Mouse (Mus musculus): ENCODE results near the gene Krt76. TPM values are rescaled to one million over a fixed set of nuclear protein-coding genes. Genes with fewer than 3 reads are reported as not detected.
A peak's percentile ranks its signal among the peaks of the same experiment; 100 is the strongest.

Gene Krt76
- total and polyA plus RNA-seq, 3 experiments = not detected

DNA sequence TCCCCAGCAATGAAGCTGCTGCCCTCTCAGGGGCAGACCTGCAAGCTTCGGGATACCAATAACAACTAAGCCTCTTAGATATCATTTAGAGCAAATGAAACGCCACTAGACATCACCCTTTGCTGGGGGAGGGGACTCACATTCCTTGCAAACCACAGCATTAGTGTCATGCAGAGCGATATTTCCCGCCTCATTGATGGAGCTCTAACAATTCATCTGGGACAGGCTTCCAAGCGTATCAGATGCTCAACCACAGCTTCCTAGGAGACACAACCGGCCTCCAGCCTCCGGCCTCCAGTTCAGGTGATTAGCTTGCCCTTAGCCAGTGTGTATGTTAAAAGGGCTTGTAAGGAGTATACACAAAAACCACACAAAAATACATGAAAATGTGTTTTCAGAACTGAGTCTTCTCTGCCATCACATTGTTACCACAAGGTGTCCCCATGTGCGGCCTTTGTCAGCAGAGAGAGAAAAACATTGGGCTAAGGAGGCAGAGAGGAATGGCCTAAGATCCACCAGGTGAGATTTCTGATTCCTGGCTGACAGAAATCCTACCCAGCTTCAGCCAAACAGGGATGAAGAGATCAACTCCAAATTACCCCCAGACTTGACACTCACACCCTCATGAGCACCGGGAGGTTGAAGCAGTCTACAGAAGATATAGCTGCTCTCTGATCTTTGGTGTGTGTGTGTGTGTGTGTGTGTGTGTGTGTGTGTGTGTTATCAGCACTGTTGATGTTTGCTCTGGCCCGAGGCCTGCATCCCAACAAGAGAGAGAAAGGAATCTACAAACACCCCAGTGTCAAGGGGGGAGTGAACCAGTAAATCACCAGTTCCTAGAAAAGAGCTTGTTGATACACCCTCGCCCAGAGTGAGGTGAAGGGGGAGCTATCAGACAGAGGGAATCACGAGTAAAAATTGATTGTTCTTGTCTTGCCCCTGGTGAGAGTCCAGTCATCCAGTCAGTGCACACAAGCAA, 9.7 kb upstream of the Krt76 start:
- no peak overlapping the region for H3K4me2 ChIP-seq (ENCODE audit: insufficient read depth, low read depth, poor library complexity, severe bottlenecking)
- in situ Hi-C loops (cut with MboI; ENCODE audit: low pct_ligation_motif_present, low pct_unique_long_range_greater_than_20kb, low sequenced_read_pairs) = no loop called here
- H3K27me3 ChIP-seq (replicated peaks) = peaks cover 97% of the 10 kb centered on the region
- H3K27ac ChIP-seq (ENCODE audit: insufficient read depth, low read depth) = no peak overlapping the region
- H3K9me3 ChIP-seq (replicated peaks; ENCODE audit: low read length) = no peaks in the 10 kb centered on the region
- H3K36me3 ChIP-seq (replicated peaks in 1 of 2; ENCODE audit: control insufficient read depth in 1 of 2, insufficient read depth in 1 of 2, low read length in 1 of 2) = no peaks in the 10 kb centered on the region
- no peak overlapping the region for H3K9ac ChIP-seq (ENCODE audit: insufficient read depth, low read depth)
- H3K4me1 ChIP-seq (ENCODE audit: control insufficient read depth in 1 of 2, insufficient read depth in 2 of 2) = no peaks in the 10 kb centered on the region
- peak; percentile 35 for TF ChIP-seq SMC3 (IDR thresholded peaks at IDR 0.05; ENCODE audit: low read depth, low read length)
- peak in 1 of 2 experiments; percentile 50; a peak in 2 of 4 replicates for TF ChIP-seq CTCF (conservative IDR thresholded peaks at IDR 0.05 in 1 of 2, IDR thresholded peaks at IDR 0.05 in 1 of 2; ENCODE audit: low read depth in 2 of 2, low read length in 2 of 2)
- TF ChIP-seq USF1 (IDR thresholded peaks at IDR 0.05; ENCODE audit: low read depth, low read length) = no peak
- DNase-seq (ENCODE audit: extremely low read depth) = no peak
- no peak overlapping the region for H3K4me3 ChIP-seq (replicated peaks in 1 of 3; ENCODE audit: low read depth in 2 of 3, low read length in 2 of 3, poor library complexity in 1 of 3)
- dilution Hi-C loops (cut with MboI; ENCODE audit: extremely low pct_ligation_motif_present, extremely low pct_unique_long_range_greater_than_20kb, low sequenced_read_pairs) = no loop called here
- H3K79me2 ChIP-seq (replicated peaks; ENCODE audit: control insufficient read depth, extremely low read depth, insufficient read depth, poor library complexity, severe bottlenecking) = no peaks in the 10 kb centered on the region

DNA sequence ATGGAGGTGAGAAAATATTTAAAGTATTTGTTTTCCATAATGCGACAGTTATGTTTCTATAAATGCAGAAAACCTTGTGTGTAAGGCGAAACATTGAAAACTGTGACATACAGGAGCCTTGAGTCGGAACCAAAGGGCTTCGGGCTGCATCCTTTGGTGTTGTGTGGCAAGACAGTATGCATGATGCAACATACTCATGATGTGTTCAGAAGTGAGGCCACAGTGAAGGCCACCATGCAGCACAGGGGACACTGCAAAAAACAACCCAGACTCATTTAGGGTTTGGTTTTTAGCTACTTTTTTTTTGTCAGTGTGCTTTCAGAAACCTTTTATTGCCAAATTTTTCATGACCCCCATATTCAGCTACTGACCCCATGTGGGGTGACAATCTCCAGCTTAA, 2.5 kb upstream of the Krt76 start:
- TF ChIP-seq MXI1 (IDR thresholded peaks at IDR 0.05; ENCODE audit: low read depth, low read length) (no peak), CTCF (conservative IDR thresholded peaks at IDR 0.05 in 1 of 2, IDR thresholded peaks at IDR 0.05 in 1 of 2; ENCODE audit: low read depth in 2 of 2, low read length in 2 of 2) (no peak), HCFC1 (IDR thresholded peaks at IDR 0.05; ENCODE audit: low read depth, low read length) (no peak), MYC (IDR thresholded peaks at IDR 0.05; ENCODE audit: low read depth, low read length) (no peak), MEF2A (IDR thresholded peaks at IDR 0.05; ENCODE audit: borderline replicate concordance, low read depth, low read length) (no peak), RAD21 (IDR thresholded peaks at IDR 0.05; ENCODE audit: low read depth, low read length) (no peak), UBTF (IDR thresholded peaks at IDR 0.05; ENCODE audit: low read depth, low read length) (no peak), CHD2 (IDR thresholded peaks at IDR 0.05; ENCODE audit: low read length) (no peak), PAX5 (IDR thresholded peaks at IDR 0.05; ENCODE audit: low read length) (no peak), EP300 (IDR thresholded peaks at IDR 0.05; ENCODE audit: low read length) (no peak), MAFK (IDR thresholded peaks at IDR 0.05; ENCODE audit: insufficient replicate concordance, low read length) (no peak), USF2 (conservative IDR thresholded peaks at IDR 0.05; ENCODE audit: low read depth, low read length) (no peak), GABPA (IDR thresholded peaks at IDR 0.05; ENCODE audit: insufficient replicate concordance, low read depth, low read length) (no peak), ZKSCAN1 (IDR thresholded peaks at IDR 0.05; ENCODE audit: borderline replicate concordance, low read depth, low read length) (no peak), KAT2A (IDR thresholded peaks at IDR 0.05; ENCODE audit: insufficient replicate concordance, low read length) (no peak)
- H3K4me1 ChIP-seq (ENCODE audit: control insufficient read depth in 1 of 2, insufficient read depth in 2 of 2) = no peaks in the 10 kb centered on the region
- no peak overlapping the region for H3K9ac ChIP-seq (ENCODE audit: insufficient read depth, low read depth)
- no peak for DNase-seq (ENCODE audit: extremely low read depth)
- no peak overlapping the region for H3K27ac ChIP-seq (ENCODE audit: insufficient read depth, low read depth)
- H3K9me3 ChIP-seq (replicated peaks; ENCODE audit: low read length) = no peaks in the 10 kb centered on the region
- dilution Hi-C loops (cut with MboI; ENCODE audit: extremely low pct_ligation_motif_present, extremely low pct_unique_long_range_greater_than_20kb, low sequenced_read_pairs) (no loop called here), in situ Hi-C loops (cut with MboI; ENCODE audit: low pct_ligation_motif_present, low pct_unique_long_range_greater_than_20kb, low sequenced_read_pairs) (no loop called here)
- H3K4me2 ChIP-seq (ENCODE audit: insufficient read depth, low read depth, poor library complexity, severe bottlenecking) = no peak overlapping the region
- no peak overlapping the region for H3K4me3 ChIP-seq (replicated peaks in 1 of 3; ENCODE audit: low read depth in 2 of 3, low read length in 2 of 3, poor library complexity in 1 of 3)
- peaks cover 96% of the 10 kb centered on the region for H3K27me3 ChIP-seq (replicated peaks)
- H3K79me2 ChIP-seq (replicated peaks; ENCODE audit: control insufficient read depth, extremely low read depth, insufficient read depth, poor library complexity, severe bottlenecking) = no peaks in the 10 kb centered on the region
- H3K36me3 ChIP-seq (replicated peaks in 1 of 2; ENCODE audit: control insufficient read depth in 1 of 2, insufficient read depth in 1 of 2, low read length in 1 of 2) = no peaks in the 10 kb centered on the region
